Mouse (Mus musculus) T-helper 1 cell (primary cell): Measurements from ENCODE around the gene Cnksr1.

Experiments used
- in situ Hi-C: fragments of 300-600 bp; cut with MboI, MseI; formaldehyde crosslinking; loops from one replicate; pipeline ENCODE4 v1.15.1; 2025; ENCODE audit warnings: high pct_unique_total_duplicates

Gene Cnksr1

DNA sequence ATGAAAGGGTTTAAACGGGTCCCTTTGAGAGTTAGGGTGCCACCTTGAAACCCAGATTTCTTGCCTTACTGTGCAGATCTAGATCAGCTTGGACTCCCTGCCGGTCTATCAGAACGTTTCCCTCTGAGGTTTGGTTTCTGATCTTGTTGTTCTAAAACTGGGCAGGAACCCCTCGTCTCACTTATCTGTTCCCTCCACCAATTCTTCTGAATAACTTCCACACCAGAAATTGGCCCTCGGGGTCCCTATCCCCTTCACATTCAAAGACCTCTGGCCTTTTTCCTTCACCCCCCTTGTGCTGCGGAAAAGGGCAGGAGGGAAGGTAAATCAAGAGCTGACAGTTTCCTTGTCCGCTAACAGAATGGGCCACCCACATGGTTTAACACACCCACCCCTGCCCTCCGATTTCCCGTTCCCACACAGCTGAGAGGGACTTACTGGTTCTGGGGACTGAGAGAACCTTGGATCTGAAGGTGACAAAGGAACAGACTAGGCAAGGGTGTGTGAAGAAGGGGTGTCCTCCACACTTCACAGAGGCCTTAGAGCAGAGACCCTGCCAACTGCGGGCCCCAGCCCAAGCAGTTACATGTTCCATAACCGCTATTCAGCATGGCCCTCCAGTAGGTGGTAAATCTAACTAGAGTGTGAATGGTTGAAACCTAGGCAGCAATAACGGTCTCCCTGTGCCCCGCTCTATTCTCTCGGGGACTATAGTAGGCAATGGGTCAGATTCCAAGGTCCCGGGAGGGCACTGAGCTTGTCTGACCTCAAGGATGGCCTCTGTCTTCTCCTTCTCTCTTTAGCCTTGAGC, 14.9 kb upstream of the Cnksr1 start:
- in situ Hi-C loops, result no loop called here

GRCm38 (mm10) chr4:134252131-134252910, 14.1 kb upstream of the Cnksr1 start:
- in situ Hi-C loops, result no loop called here

GRCm38 (mm10) chr4:134251241-134252130, 13.3 kb upstream of the Cnksr1 start:
- in situ Hi-C loops, result no loop called here

GRCm38 (mm10) chr4:134250930-134251240, 12.7 kb upstream of the Cnksr1 start:
- in situ Hi-C loops, result no loop called here

GRCm38 (mm10) chr4:134250116-134250929, 12.1 kb upstream of the Cnksr1 start:
- in situ Hi-C loops, result no loop called here

DNA sequence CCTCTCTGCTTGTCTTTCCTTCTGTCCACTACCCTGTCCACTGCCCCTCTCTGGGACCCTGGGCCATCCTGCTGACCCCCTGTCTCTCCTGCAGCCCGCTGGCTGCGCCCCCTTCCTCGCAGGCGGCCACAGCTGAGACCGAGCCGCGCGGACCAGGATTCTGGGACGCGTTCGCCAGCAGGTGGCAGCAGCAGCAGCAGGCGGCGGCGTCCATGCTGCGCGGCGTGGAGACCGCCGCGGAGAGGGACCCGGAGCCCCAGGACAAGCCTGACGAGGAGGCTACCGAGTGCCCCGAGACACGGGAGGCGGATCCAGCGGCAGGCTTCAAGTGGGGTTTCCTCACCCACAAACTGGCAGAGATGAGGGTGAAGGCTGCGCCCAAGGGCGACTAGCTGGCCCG, 11.5 kb upstream of the Cnksr1 start:
- in situ Hi-C loops, result loop anchor here (5.0 kb wide), 1 partner anchor 43 kb away; no protein-coding TSS in a partner anchor

DNA sequence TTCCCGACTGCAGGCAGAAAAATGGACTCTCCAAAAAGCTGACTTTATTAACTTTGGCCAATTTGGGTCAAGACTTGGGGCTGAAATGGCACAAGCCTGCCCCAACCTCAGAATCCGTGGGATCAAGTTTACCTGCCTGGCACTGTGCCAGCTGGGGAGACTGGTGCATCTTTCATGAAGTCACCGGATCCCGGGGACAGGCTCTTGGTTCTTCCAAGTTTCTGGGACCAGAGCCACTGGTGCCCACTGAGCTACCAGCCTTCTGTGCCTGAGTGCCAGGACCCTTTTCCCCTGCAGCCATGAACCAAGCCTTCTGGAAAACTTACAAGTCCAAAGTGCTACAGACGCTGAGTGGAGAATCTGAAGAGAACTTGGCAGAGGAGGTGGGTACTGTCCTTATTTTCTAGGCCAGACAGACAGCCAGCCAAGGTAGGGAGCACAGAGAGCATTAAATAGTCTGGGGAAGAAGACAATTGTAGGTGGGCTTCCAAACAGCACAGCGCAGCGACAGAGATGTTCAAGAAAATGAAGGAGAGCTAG, 8.6 kb upstream of the Cnksr1 start, which contains the start of gene Gm30191:
Gene Gm30191, plus strand, starts transcription at position 217 of the 540 bp plus-strand sequence.
- in situ Hi-C loops, result loop anchor here (5.0 kb wide), 1 partner anchor 46 kb away; no protein-coding TSS in a partner anchor

DNA sequence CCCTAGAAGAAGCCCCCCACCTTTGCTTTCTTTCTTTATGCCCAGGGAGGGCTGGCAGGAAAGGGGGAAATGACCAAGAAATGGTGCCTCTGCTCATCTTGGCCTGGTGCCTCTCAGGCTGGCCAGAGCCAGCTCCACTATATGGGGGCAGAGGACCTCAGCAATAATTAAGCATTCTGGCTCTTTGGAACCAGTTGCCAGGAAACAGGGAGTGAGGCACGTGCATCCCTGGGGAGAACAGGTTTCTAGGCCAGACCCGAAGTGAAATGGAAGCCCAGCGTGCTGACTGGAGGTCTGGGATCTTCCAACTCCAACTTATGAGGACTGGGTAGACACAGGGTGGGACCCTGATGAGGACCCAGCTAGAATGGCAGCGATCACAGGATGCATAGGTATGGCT, 8.1 kb upstream of the Cnksr1 start:
- in situ Hi-C loops, result loop anchor here (5.0 kb wide), 1 partner anchor 46 kb away; no protein-coding TSS in a partner anchor

- in situ Hi-C loops, result loop anchor here (5.0 kb wide), 1 partner anchor 47 kb away; no protein-coding TSS in a partner anchor
Measured at GRCm38 (mm10) chr4:134245148-134245843, 7.1 kb upstream of the Cnksr1 start, which contains the start of gene Zfp593. Zfp593 (minus strand) TSS chr4:134245592.

- in situ Hi-C loops, result no loop called here
Measured at GRCm38 (mm10) chr4:134243516-134244250, 5.5 kb upstream of the Cnksr1 start, which contains the start of gene E130218I03Rik. E130218I03Rik (plus strand) TSS chr4:134243662.

GRCm38 (mm10) chr4:134238686-134239085, 487 bp upstream of the Cnksr1 start:
- in situ Hi-C loops, result no loop called here

DNA sequence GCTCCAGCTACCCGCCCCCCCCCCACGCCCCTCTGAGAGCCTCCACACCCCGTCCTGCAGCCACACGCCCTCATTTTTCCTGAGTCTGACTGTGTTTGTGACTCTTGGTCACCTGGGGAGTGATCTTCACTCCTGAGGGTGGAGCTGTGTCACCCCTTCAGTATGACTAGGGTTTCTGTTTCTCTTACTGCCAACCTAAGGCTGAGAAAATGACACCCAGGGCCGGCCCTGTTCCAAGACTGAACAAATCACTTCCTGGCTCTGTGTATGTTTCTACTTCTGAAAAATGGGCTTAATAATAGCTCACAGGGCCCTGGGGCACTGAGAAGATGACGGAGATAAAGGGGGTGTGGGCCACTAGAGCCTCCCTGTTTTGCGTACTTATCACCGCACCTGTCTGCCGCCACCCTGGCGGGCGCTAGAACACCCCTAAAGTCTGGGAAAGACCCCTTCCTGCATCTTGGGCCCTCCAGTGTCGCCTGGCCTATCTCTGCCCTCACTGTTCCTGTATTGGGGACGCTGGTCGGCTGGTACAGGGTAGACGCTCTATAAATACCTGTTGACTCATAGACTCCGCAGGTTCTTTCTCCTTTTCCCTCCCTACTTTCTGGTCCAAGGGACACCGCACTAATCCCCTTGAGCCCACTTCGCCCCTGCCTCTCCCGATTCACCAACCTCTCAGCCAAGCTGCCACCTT, 469 bp downstream of the Cnksr1 start:
- in situ Hi-C loops, result no loop called here

- in situ Hi-C loops, result no loop called here
Measured at GRCm38 (mm10) chr4:134234876-134235275, 3.3 kb downstream of the Cnksr1 start.

DNA sequence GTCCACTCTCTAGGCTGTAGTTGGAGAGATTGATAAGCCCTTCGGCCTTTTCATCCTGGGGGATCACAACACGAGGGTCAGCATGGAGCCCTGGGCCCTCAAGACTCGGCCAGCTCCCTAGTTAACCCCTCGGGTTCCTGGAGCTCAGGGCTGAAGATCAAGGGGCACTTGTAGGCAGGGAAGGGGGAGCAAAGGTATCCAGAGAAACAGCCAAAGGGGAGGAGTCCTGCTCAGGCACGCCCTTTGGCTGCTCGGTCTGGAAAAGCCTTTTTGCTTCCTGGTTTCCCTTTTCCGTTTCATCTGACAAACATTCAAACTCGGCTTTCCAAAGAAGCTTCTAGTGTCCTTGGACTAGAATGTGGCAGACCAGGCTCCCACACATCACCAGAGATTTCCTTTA, 7.8 kb downstream of the Cnksr1 start:
- in situ Hi-C loops, result no loop called here

DNA sequence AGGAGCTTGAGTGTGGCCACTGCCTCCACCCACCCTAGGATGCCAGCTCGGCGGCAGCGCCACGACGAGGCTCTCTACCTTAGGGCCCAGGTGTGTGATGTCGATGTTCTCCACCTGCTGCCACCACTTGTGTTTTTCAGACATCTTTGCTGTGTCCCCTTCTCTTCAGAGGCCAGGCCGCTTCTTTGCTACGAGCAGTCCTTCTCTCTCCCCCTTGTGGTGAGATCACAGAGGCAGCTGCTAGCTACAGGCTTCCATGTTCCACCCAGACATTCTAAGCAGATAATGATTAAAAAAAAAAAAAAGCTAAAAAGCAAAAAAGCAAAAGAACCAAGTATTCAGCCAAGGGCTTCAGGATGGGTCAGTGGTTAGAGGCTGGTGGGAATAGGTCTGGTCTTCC, 11.0 kb downstream of the Cnksr1 start, which contains the start of gene Catsper4:
Gene Catsper4, minus strand, starts transcription at position 190 of the 400 bp plus-strand sequence.
- in situ Hi-C loops, result no loop called here

GRCm38 (mm10) chr4:134222793-134223600, 15.2 kb downstream of the Cnksr1 start:
- in situ Hi-C loops, result no loop called here

GRCm38 (mm10) chr4:134206488-134207053, 31.6 kb downstream of the Cnksr1 start:
- in situ Hi-C loops, result no loop called here
